Mouse (Mus musculus) G1E-ER4 (cell line): ENCODE measurements around the gene Tbc1d10c. TPM values are rescaled to one million over a fixed set of nuclear protein-coding genes. Genes with fewer than 3 reads are reported as not detected.

ENCODE experiments used
- GATA1 ChIP-seq: IDR thresholded peaks from one replicate; pipeline ENCODE4 v1.8.0; 2012; ENCODE audit warnings: low read length, inconsistent platforms
- polyA plus RNA-seq: library from polyadenylated mRNA; stranded (reverse); fragments of >175 nt; gene quantifications from 2 replicates; pipeline ENCODE4 v1.2.3, GENCODE M21; 2012

Tbc1d10c gene
- polyA plus RNA-seq, 1 experiment, result 24.6 TPM

DNA sequence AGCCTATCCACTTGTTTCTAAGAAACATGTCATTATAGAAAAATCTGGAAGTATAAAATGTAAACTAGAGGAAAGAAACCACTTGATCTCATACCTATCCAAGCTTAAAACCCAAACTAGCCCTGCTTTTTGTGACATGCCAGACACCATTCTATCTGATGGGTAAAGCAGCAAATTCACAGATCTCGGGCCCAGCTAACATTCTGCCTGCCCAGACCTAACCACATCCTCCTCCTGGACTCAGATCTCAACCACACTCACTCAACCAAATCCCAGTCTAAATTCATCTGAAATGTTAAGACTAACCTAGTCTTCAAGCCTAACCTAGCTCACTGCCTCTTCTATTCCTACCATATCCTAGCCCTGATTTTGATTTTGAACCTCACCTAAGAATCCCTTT, 27.7 kb upstream of the Tbc1d10c start:
- no peak for TF ChIP-seq GATA1

DNA sequence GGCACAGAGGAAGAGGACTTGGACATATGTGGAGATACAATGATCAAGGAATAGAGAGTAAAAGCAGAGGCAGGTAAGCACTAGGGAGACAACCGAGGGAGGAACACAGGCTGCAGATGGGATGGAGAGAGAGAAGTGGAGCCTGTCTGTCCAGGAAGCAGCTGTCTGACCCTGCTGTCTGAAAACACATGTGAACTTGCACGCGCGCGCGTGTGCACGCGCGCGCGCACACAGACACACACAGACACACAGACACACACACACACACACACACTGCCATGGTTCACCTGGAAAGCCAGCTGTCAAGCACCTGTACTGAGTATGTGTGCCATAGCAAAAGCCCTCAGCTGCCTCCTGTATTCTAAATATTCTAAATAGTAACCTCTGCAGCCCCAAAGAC, 27.2 kb upstream of the Tbc1d10c start:
- no peak for TF ChIP-seq GATA1

DNA sequence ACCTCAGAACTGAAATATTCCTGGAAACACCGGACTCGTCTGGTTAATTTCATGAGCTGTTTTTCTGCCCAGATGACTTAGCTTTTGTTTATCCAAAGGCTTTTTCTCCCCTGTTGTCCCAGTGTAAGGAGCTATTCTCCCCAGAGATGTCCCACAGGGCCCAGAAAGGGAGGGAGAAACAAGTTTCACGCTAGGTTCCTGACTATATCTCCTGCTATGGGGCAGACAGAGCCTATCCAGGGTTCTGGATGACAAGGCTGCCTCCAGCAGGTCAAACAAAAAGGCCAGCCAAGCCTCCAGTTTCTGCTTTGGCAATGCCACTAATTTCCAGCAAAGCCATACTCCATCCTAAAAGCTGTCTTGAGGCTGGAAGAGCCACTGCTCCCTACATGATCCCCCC, 26.8 kb upstream of the Tbc1d10c start:
- TF ChIP-seq GATA1, result no peak

DNA sequence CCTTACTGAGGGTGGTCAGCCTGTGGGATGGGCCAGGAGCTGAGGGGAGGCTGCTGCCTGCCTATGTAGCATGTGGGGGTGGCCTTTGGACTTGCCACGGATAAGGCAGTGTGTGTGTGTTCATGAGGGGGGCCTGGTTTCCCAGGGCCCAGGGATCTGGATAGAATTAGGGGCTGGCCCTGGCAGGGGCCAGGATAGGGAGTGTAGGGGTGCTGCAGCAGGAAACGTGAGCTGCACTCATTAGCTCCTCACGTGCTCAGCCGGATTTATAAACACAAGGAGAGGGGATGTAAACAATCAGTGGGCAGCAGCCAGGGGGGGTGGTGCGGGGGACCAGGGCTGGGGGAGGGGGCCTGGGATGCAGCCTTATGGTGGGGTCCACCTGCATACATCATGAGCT, 26.1 kb upstream of the Tbc1d10c start:
- no peak for TF ChIP-seq GATA1

DNA sequence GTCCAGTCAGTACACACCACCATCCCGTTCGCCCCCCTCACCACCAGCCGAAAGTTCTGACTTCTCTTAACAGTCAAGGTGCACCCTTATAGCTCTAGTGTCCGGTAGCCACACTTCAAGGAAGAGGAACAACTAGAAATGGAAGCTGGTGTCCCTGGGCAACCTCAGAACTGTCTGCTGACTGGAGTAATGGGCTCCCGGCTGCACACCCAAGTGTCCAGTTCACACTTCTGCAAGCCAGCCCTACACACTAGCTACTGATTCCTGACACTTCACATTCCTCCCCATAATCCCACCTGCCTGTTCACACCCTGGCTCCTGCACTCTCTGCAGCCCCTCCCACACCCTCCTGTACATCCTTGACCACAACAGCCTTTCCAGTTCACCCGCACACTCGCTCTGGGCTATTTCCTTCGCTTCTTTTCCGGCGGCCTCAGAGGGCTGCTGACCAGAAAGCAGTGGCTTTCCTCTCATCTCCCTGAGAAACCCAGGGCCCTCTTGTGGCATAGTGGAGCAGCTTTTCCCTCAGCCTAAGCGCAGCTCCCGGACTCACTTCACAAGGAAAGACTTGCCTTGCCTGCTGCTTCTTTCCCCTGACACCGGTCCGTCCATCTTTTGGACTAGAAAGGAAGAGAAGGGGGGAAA, 25.1 kb upstream of the Tbc1d10c start:
- no peak for TF ChIP-seq GATA1

DNA sequence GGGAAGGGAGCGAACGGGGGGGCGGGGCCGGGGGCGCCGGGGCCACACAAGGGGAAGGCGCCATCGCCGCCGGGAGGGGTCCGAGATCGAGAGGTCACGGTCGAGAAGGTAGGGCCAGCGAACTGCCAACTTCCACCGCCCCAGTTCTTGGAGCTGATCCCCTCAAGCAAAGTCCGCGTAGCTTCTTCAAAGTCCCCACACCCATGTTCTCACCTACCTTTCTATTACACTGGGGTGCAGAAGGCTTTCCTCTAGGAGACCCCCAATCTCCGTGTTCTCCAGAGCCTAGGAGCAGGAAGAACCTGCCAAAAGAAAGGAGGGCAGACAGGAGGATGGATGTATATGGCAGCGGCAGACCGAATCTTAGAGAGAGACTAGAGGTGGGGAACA, 24.4 kb upstream of the Tbc1d10c start:
- TF ChIP-seq GATA1, result no peak

DNA sequence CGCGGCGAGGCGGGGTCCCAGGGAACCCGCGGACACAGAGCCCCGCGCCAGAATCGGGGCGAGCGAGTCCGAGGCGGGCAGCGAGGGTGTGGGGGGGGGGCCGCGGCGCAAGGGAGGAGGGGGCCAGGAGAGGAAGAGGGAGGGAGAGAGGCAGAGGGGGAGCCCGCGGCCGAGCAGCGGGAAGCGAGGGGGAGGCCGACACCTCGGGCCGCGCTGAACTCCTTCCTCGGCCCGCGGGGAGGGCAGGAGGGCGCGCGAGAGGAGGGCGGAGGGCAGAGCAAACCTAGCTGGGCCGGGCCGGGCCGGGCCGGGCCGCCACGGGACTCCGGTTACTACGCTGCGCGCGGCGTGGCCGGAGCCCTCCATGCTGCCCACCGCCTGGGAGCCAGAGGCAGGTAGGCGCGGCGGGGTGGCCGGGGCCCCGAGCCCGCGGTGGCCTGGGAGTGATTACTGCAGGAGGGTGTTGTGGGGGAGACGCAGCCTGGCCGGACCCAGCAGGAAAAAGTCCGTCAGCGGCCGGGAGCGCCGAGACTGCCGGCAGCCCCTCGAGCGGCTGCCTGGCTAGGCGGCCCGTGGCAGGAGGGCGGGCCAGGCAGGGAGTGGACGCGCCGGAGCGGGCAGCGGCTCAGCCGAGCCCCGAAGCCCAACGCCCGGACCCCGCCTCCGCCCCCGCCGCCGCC, 23.8 kb upstream of the Tbc1d10c start:
- TF ChIP-seq GATA1, result no peak

DNA sequence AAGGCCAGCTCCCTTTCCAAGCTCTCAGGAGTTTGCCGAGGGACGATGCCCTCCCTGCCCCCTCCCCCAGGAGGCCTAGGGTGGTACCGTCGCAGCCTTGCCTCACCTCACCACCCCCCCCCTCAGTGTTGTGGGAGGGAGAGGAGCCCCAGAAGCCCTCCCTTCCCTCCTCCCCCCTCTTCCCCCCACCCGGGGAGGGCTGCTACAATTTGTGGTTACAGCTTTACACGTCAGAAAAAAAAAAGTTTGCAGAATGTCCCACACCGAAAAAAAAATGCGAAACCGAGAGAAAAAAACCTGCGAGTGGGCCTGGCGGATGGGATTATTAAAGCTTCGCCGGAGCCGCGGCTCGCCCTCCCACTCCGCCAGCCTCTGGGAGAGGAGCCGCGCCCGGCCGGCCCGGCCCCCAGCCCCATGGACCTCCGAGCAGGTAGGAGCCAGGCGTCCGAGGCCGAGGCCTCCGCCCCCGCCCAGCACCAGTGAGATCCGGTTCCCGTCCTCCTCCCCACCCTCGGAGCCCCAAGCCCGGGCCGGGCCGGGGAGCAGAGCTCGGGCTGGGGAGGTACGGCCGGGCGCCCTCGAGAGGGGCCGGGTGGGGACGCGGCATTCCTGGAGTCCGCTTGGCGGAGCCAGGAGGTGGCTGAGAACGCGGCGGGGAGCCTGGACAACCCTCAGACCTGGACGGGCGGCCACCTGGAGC, 23.1 kb upstream of the Tbc1d10c start, which contains the start of the genes Clcf1 and AC109138.7:
Clcf1 (plus strand) TSS at position 168 of the 700 bp plus-strand sequence.
AC109138.7 (plus strand) TSS at position 287 of the 700 bp plus-strand sequence.
- no peak for TF ChIP-seq GATA1

DNA sequence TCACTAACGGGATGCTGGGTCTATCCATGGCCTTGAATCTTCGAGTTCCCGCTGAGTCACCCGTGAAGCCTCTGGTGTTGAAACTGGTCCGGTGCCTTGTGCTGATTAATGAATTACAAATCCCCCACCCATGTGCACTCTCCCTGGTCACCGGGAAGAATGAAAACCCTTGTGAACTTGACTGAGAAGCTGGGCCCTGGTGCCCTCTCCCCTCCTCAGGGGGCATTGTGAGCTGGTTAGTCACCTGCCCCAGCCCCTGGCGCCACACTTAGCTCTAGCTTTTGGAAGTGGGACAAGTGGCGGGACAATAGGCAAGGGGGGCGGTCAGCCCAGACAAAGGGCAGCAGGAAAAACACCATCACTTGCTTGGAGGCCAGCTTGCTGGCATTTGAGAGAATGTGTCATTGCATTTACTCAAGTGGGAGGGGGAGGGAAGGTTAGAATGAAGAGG, 22.5 kb upstream of the Tbc1d10c start:
- no peak for TF ChIP-seq GATA1

DNA sequence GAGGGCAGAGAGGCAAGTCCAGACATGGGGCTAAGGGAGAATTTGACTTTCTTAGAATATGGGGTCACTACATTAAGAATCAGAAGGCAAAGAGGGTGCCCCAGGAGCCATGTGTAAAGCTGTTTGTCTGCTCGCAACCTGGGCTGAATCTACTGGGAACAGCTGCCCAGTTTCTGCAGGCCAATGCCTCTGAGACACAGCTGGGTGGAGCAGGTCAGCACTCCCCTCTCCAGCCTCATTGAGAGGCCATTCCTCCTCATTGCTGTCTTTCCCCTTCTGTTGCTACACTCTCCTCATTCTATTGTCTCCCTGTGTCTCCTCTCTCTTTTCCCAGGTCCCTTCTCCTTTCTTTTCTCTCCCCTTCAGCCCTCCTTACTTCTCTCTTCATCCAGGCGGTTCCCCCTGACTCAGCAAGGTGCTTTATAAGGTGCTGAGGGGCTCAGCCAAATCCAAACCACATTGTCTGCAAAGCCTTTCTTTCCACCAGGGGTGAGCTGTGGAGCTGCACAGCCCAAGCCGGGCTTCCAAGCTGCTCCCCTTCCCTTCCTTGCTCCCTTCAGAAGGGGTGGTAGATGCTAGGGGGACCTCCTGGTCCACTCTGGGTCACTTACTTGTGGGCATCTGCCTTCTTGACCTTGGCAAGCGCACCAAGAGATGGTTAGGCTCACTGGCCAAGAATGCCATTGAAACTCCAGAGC, 21.0 kb upstream of the Tbc1d10c start:
- no peak for TF ChIP-seq GATA1

DNA sequence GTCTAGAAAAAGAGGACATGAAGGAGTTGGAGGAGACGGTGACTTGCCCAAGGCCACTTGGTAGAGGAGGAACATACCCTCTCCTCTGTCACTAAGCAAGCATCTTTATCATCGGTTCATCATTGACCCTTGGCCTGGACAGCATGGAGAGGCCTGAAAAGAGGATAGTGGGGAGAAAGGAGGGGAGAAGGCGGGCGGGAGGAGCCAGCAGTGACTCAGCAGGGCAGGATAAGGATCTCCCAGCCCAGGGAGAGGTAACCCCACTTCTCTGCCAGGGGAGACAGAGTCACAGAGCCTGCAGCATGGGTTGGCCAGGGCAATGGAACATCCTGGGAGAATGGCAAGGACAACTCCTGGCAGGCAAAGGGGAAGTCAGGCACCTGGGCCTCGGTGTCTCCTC, 17.5 kb upstream of the Tbc1d10c start:
- no peak for TF ChIP-seq GATA1

DNA sequence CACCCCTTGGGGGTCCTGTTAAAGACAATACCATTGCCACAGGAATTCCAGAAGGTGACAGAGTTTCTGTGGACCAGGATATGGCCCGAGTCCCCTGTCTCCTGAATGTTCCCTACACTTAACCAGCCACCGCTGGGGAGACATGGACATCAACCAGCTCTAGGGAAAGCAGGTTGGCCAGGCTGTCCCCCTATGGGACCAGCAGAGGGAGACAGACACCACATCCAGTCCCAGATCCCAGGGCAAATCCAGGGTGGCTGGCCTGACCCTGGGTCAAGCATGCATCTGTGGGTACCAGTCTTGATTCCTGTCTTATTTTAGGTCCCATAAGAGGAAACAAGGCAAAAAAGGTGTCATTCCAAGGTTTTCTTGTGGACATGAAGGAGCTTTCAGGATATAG, 15.9 kb upstream of the Tbc1d10c start:
- no peak for TF ChIP-seq GATA1

DNA sequence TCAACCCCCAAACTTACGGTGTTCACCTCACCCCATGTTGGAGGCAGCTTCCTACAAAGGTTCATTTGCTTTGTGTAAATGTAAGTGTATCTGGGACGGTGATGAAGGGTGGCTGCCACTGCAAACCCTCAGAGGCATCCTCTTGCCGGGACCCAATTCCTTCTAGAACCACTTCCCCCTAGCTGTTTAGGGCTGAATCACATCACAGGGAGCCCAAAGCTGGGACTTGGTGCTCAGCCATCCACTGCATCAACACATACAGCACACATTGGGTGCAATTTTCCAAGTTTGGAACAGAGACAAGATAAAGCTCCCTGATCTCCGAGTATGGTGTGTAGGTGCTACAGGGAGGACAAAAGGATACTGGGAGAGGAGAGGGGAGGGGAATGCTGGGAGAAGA, 13.8 kb upstream of the Tbc1d10c start:
- no peak for TF ChIP-seq GATA1

DNA sequence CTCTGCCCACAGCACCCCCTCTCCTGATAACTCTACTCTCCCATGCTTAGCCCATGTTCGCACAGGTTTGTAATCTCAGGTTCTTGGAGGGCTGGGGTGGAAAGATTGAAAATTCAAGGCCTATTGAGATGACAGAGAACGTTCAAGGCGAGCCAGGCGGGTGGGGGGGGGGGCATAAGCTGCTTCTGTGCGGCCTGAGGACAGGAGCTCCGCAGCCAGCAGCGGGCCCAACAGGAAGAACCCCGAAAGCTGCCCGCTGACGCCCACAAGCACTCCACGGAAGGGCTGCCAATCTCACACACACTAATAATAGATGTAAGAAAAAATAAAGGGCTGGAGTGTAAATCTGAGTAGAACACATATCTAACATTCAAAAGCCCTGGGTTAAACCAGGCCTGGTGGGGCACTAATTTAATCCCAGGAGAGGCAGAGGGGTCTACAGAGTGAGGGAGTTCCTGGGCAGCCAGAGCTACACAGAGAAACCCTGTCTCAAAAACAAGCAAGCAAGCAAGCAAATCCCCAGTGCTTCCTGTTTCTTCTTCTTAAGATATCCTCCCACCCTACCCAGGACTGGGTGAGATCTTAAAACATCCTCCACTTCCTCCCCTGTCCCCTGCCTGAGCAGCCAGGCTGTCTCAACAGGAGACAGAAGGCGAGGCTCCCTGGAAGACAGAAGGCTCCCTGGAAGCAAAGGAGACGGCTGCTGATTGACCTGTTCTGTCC, 12.7 kb upstream of the Tbc1d10c start:
- no peak for TF ChIP-seq GATA1

DNA sequence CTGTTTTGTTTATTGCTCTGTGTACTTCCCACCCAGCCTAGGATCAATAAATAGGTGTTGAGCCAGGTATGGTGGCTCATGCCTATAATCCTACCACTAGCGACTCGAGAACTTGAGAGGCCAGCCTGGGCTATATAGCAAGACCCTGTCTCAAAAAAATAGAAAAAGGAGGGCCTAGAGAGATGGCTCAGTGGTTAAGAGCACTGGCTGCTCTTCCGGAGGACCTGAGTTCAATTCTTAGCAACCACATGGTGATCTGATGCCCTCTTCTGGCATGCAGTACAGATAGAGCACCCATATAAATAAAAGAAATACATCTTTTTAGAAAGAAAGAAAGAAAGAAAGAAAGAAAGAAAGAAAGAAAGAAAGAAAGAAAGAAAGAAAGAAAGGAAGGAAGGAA, 12.1 kb upstream of the Tbc1d10c start:
- no peak for TF ChIP-seq GATA1
